Mouse (Mus musculus) lung, embryonic 15.5 days (tissue): ENCODE measurements around the gene Casp7. TPM values are rescaled to one million over a fixed set of nuclear protein-coding genes. Genes with fewer than 3 reads are reported as not detected.
A peak's percentile ranks its signal among the peaks of the same experiment; 100 is the strongest.
"Not testable (repeated sequence)": the region's sequence is repeated elsewhere in the genome, so short reads cannot be mapped to it uniquely, and the experiment has no call there.

Experiments
- ATAC-seq: fragments of 200-750 bp; cut with Nextera tagmentation; 2 replicates; pipeline ENCODE4 v1.8.0; 2017; ENCODE audit warnings: moderate number of reproducible peaks, borderline replicate concordance; ENCODE audit not compliant: low FRiP score, low TSS enrichment; ENCODE audit errors: extremely low read depth
- H3K27ac ChIP-seq: fragments of 300-500 bp; sonication (generic); 2 replicates; pipeline ENCODE4 v1.5.1; 2015; ENCODE audit warnings: moderate library complexity, mild to moderate bottlenecking, inconsistent platforms
- H3K27me3 ChIP-seq: fragments of 300-500 bp; sonication (generic); 2 replicates; pipeline ENCODE4 v1.6.1; 2015; ENCODE audit warnings: inconsistent platforms
- H3K36me3 ChIP-seq: fragments of 300-500 bp; sonication (generic); 2 replicates; pipeline ENCODE4 v1.6.1; 2015; ENCODE audit warnings: inconsistent platforms
- H3K4me1 ChIP-seq: fragments of 300-500 bp; sonication (generic); 2 replicates; pipeline ENCODE4 v1.6.1; 2015; ENCODE audit warnings: inconsistent platforms
- H3K4me2 ChIP-seq: fragments of 300-500 bp; sonication (generic); 2 replicates; pipeline ENCODE4 v1.6.1; 2015; ENCODE audit warnings: inconsistent platforms, mild to moderate bottlenecking, moderate library complexity
- H3K4me3 ChIP-seq: fragments of 300-500 bp; sonication (generic); 2 replicates; pipeline ENCODE4 v1.5.1; 2015; ENCODE audit warnings: mild to moderate bottlenecking, inconsistent platforms
- H3K9ac ChIP-seq: fragments of 300-500 bp; sonication (generic); 2 replicates; pipeline ENCODE4 v1.6.1; 2015; ENCODE audit warnings: inconsistent platforms
- H3K9me3 ChIP-seq: fragments of 300-500 bp; sonication (generic); 2 replicates; pipeline ENCODE4 v1.6.1; 2016; ENCODE audit warnings: inconsistent platforms
- WGBS: fragments of 180-500 bp; shearing (Covaris S2); methylation state at CpG from one replicate; pipeline ENCODE4 v1.1.7; 2015; 5-methylcytosine and 5-hydroxymethylcytosine counted together
- polyA plus RNA-seq: library from polyadenylated mRNA; unstranded; fragments of >200 nt; fragmentation: Nextera tagmentation; extraction: Ambion mirVana; gene quantifications from 2 replicates; pipeline ENCODE4 v1.2.1, GENCODE M21; 2015

Casp7 gene
- polyA plus RNA-seq, 1 experiment from 2014 or later = 34.8 TPM

GRCm38 (mm10) chr19:56405824-56406223 is 8.9 kb downstream of the Casp7 start:
- H3K4me3 ChIP-seq = no peak overlapping the region

GRCm38 (mm10) chr19:56406581-56406980 is 9.7 kb downstream of the Casp7 start:
- Histone ChIP-seq H3K4me1 (no peaks in the 10 kb centered on the region), H3K9me3 (no peaks in the 10 kb centered on the region), H3K4me3 (no peak overlapping the region), H3K4me2 (no peak overlapping the region), H3K36me3 (peaks cover 36% of the 10 kb centered on the region), H3K27ac (no peak overlapping the region), H3K9ac (no peak overlapping the region), H3K27me3 (no peaks in the 10 kb centered on the region)
- 89% methylated on average over 7 of the region's 7 CpGs for WGBS
- ATAC-seq = no peak

More at GRCm38 (mm10) chr19:56405824-56406223, 8.9 kb downstream of the Casp7 start:
- H3K27me3 ChIP-seq = no peaks in the 10 kb centered on the region
- peaks cover 36% of the 10 kb centered on the region for H3K36me3 ChIP-seq
- no peak for ATAC-seq
- WGBS = 91% methylated on average over 4 of the region's 4 CpGs
- no peaks in the 10 kb centered on the region for H3K4me1 ChIP-seq
- H3K9me3 ChIP-seq = no peaks in the 10 kb centered on the region
- H3K9ac ChIP-seq = no peak overlapping the region
- no peak overlapping the region for H3K27ac ChIP-seq
- H3K4me2 ChIP-seq = no peak overlapping the region

GRCm38 (mm10) chr19:56409884-56410283 is 13.0 kb downstream of the Casp7 start:
- H3K4me3 ChIP-seq, H3K4me2 ChIP-seq, H3K9me3 ChIP-seq, H3K27me3 ChIP-seq, ATAC-seq, H3K9ac ChIP-seq, H3K27ac ChIP-seq, H3K4me1 ChIP-seq: not testable (repeated sequence)
- 93% methylated on average over 4 of the region's 4 CpGs for WGBS
- peaks cover 31% of the 10 kb centered on the region for H3K36me3 ChIP-seq

DNA sequence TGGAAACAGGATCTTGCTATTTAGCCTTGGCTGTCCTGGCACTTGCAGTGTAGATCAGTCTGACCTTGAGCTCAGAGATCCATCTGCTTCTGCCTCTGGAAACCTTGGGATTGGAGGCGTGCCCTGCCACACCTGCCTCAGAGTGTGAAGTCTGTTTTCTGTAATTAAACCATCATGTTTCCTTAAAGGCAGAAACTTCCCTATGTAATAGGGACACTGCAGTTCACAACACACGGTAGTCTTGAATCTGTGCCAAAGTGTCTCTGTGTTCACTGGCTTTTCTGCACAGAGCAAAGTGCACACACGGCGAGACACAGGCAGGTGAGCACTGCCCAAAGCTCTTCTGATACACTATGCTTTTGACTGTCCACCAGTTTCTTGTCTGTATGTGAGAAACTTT is 21.5 kb downstream of the Casp7 start:
- no peaks in the 10 kb centered on the region for H3K36me3 ChIP-seq
- 73% methylated on average over 4 of the region's 4 CpGs for WGBS
- no peak overlapping the region for H3K4me3 ChIP-seq
- no peak overlapping the region for H3K9ac ChIP-seq
- no peak overlapping the region for H3K27ac ChIP-seq
- no peak for ATAC-seq
- peaks cover 4% of the 10 kb centered on the region; the same call in 1 of the 2 replicates for H3K4me1 ChIP-seq
- no peaks in the 10 kb centered on the region for H3K27me3 ChIP-seq
- H3K4me2 ChIP-seq = no peak overlapping the region
- H3K9me3 ChIP-seq = no peaks in the 10 kb centered on the region

- 61% methylated on average over 9 of the region's 9 CpGs for WGBS
- Histone ChIP-seq H3K4me2 (no peak overlapping the region), H3K4me3 (no peak overlapping the region), H3K9ac (no peak overlapping the region), H3K4me1 (peaks cover 13% of the 10 kb centered on the region), H3K27ac (no peak overlapping the region), H3K9me3 (no peaks in the 10 kb centered on the region), H3K36me3 (no peaks in the 10 kb centered on the region), H3K27me3 (no peaks in the 10 kb centered on the region)
- no peak for ATAC-seq
Observed at GRCm38 (mm10) chr19:56419452-56419851, 22.5 kb downstream of the Casp7 start.

DNA sequence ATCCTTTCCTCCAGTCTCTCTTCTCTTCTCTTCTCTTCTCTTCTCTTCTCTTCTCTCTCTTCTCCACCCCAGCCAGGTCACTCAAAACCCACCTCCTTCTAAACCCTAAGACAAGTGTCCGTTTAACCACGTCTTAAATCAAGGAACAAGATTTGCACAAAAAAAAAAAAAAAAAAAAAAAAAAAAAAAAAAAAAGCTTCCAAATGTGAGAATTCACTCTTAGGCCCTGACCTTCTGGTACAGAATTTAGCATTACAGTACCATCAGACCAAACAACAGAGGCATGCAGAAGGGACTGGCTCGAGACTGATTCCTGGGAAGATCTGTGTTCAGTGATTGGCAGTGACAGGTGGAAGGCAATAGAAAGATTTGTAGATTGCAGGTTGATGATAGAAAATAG is 23.4 kb downstream of the Casp7 start:
- Histone ChIP-seq H3K27me3 (no peaks in the 10 kb centered on the region), H3K27ac (no peak overlapping the region), H3K4me3 (no peak overlapping the region), H3K36me3 (no peaks in the 10 kb centered on the region), H3K4me2 (no peak overlapping the region), H3K9me3 (no peaks in the 10 kb centered on the region), H3K4me1 (peaks cover 21% of the 10 kb centered on the region), H3K9ac (no peak overlapping the region)
- WGBS = 86% methylated on average over 3 of the region's 3 CpGs
- no peak for ATAC-seq

- Histone ChIP-seq H3K27me3 (no peaks in the 10 kb centered on the region), H3K4me3 (no peak overlapping the region), H3K4me2 (no peak overlapping the region), H3K4me1 (peaks cover 27% of the 10 kb centered on the region), H3K36me3 (no peaks in the 10 kb centered on the region), H3K27ac (peak overlapping the region; percentile 41; the same call in 1 of the 2 replicates), H3K9me3 (no peaks in the 10 kb centered on the region), H3K9ac (no peak overlapping the region)
- ATAC-seq = peak; percentile 47; the same call in 1 of the 2 replicates
- WGBS = 30% methylated on average over 14 of the region's 14 CpGs
Observed at GRCm38 (mm10) chr19:56422476-56423338, 25.8 kb downstream of the Casp7 start.

- whole genome bisulfite sequencing = 61% methylated on average over 12 of the region's 12 CpGs
- no peak overlapping the region for H3K27ac ChIP-seq
Observed at GRCm38 (mm10) chr19:56423370-56423769, 26.4 kb downstream of the Casp7 start.

GRCm38 (mm10) chr19:56424606-56425395 is 27.9 kb downstream of the Casp7 start:
- H3K9ac ChIP-seq = no peak overlapping the region

More at GRCm38 (mm10) chr19:56423370-56423769, 26.4 kb downstream of the Casp7 start:
- H3K27me3 ChIP-seq = no peaks in the 10 kb centered on the region
- no peaks in the 10 kb centered on the region for H3K36me3 ChIP-seq
- ATAC-seq = no peak
- H3K4me1 ChIP-seq = peaks cover 27% of the 10 kb centered on the region
- H3K4me2 ChIP-seq = no peak overlapping the region
- H3K9ac ChIP-seq = no peak overlapping the region
- H3K4me3 ChIP-seq = no peak overlapping the region
- H3K9me3 ChIP-seq = no peaks in the 10 kb centered on the region

DNA sequence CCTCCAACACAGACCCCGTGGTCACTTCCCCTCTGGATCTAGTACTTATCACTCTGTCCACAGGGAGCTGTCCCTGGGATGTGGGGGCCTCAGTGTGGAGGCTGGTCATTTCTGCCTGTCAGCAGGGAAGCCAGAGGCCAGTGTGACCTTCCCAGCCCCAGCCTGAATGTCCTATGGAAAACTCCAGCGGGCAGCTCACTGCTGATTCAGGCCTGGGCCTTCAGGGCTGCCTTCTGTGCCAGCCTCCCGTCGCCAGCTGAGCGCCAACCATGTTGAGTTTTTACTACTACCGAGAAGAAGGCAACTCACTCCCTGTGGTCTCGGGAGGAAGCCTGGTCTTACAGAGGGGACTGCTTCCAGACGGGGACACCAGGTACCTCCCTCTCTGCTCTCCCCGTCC is 28.6 kb downstream of the Casp7 start:
- Histone ChIP-seq H3K9ac (no peak overlapping the region), H3K27ac (peak overlapping the region; percentile 13; the same call in 1 of the 2 replicates), H3K4me2 (no peak overlapping the region), H3K4me3 (no peak overlapping the region), H3K36me3 (no peaks in the 10 kb centered on the region), H3K9me3 (no peaks in the 10 kb centered on the region), H3K27me3 (no peaks in the 10 kb centered on the region), H3K4me1 (peaks cover 27% of the 10 kb centered on the region)
- WGBS = 58% methylated on average over 9 of the region's 9 CpGs
- ATAC-seq = no peak

More at GRCm38 (mm10) chr19:56424606-56425395, 27.9 kb downstream of the Casp7 start:
- Histone ChIP-seq H3K4me2 (no peak overlapping the region), H3K4me3 (no peak overlapping the region), H3K27ac (no peak overlapping the region), H3K4me1 (peaks cover 27% of the 10 kb centered on the region), H3K36me3 (no peaks in the 10 kb centered on the region), H3K9me3 (no peaks in the 10 kb centered on the region), H3K27me3 (no peaks in the 10 kb centered on the region)
- WGBS = 64% methylated on average over 17 of the region's 17 CpGs
- ATAC-seq = no peak

DNA sequence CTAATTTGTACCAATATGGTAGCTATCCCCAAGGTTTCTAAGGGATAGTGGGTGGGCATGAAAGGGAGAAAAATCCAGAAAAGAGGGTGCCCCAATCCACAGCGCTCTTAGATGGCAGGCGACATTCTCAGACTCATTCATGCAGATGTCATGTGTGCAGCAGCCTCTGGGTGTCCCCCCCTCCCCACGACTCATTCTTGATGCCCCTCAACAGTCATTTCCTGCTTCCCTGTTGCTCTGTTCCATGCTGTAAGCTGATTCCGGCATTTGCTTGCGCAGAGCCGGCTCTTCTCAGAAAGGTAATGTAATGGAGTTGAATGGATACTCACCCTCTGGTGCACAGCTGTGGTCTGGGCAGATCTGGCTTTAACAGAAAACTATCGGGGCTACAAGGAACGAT is 33.4 kb downstream of the Casp7 start:
- peaks cover 5% of the 10 kb centered on the region; the same call in 1 of the 2 replicates for H3K4me1 ChIP-seq
- no peaks in the 10 kb centered on the region for H3K9me3 ChIP-seq
- H3K27ac ChIP-seq = no peak overlapping the region
- no peak overlapping the region for H3K9ac ChIP-seq
- peaks cover 8% of the 10 kb centered on the region; the same call in 1 of the 2 replicates for H3K36me3 ChIP-seq
- H3K4me3 ChIP-seq = no peak overlapping the region
- ATAC-seq = no peak
- no peak overlapping the region for H3K4me2 ChIP-seq
- WGBS = 62% methylated on average over 8 of the region's 8 CpGs
- no peaks in the 10 kb centered on the region for H3K27me3 ChIP-seq

GRCm38 (mm10) chr19:56432706-56433105 is 35.8 kb downstream of the Casp7 start:
- peaks cover 26% of the 10 kb centered on the region for H3K36me3 ChIP-seq
- H3K9ac ChIP-seq = no peak overlapping the region
- no peaks in the 10 kb centered on the region for H3K27me3 ChIP-seq
- 63% methylated on average over 10 of the region's 10 CpGs for WGBS
- no peak overlapping the region for H3K4me3 ChIP-seq
- H3K4me2 ChIP-seq = no peak overlapping the region
- H3K9me3 ChIP-seq = no peaks in the 10 kb centered on the region
- no peak overlapping the region for H3K27ac ChIP-seq
- no peak for ATAC-seq
- no peaks in the 10 kb centered on the region for H3K4me1 ChIP-seq
